Mouse (Mus musculus) cerebellum, adult 2 months (tissue): ENCODE results near the gene Myo18a. TPM values are rescaled to one million over a fixed set of nuclear protein-coding genes. Genes with fewer than 3 reads are reported as not detected.
A peak's percentile ranks its signal among the peaks of the same experiment; 100 is the strongest.

Experiments used
- DNase-seq, 2 experiments: peaks; one replicate each; pipeline ENCODE4 v3.0.0; 2021
- H3K27ac ChIP-seq: fragments of 200-500 bp; 2 replicates; pipeline ENCODE4 v1.5.1; 2012; ENCODE audit warnings: low read length, control low read depth, inconsistent platforms; ENCODE audit not compliant: insufficient read depth
- H3K27me3 ChIP-seq: fragments of 200-500 bp; 2 replicates; pipeline ENCODE4 v1.6.1; 2012; ENCODE audit warnings: inconsistent platforms, mild to moderate bottlenecking, low read length, moderate library complexity; ENCODE audit not compliant: control insufficient read depth, insufficient read depth
- H3K4me1 ChIP-seq: fragments of 200-500 bp; 2 replicates; pipeline ENCODE4 v1.6.1; 2011; ENCODE audit warnings: low read length; ENCODE audit not compliant: control insufficient read depth, insufficient read depth
- H3K4me3 ChIP-seq: fragments of 200-500 bp; replicated peaks from 2 replicates; pipeline ENCODE3; 2011; ENCODE audit warnings: mild to moderate bottlenecking, low read depth, low read length, control low read depth; ENCODE audit not compliant: insufficient read depth
- CTCF ChIP-seq: fragments of 200-500 bp; IDR thresholded peaks from 2 replicates; pipeline ENCODE4 v1.5.1; 2011; ENCODE audit warnings: low read depth, mild to moderate bottlenecking, control low read depth, low read length, moderate library complexity, borderline replicate concordance; ENCODE audit not compliant: insufficient read depth
- POLR2A ChIP-seq: fragments of 200-500 bp; IDR thresholded peaks from 2 replicates; pipeline ENCODE4 v1.6.1; 2011; ENCODE audit warnings: low read length, control low read depth, borderline replicate concordance; ENCODE audit not compliant: insufficient read depth
- WGBS: fragments of 180-500 bp; shearing (Covaris S2); methylation state at CpG from one replicate; pipeline ENCODE4 v1.1.7; 2018; 5-methylcytosine and 5-hydroxymethylcytosine counted together
- polyA plus RNA-seq: library from polyadenylated mRNA; depleted of rRNA; stranded (reverse); fragments of >200 nt; gene quantifications from 2 replicates; pipeline ENCODE4 v1.2.3, GENCODE M21; 2012

Myo18a gene
- polyA plus RNA-seq, 1 experiment = 62.1 TPM

GRCm38 (mm10) chr11:77848131-77848530, 85.1 kb downstream of the Myo18a start:
- Histone ChIP-seq H3K4me1 (peaks cover 38% of the 10 kb centered on the region), H3K4me3 (no peak overlapping the region), H3K27ac (no peak overlapping the region), H3K27me3 (no peaks in the 10 kb centered on the region)
- no peak for DNase-seq
- WGBS = 76% methylated on average over 5 of the region's 5 CpGs
- no peak for TF ChIP-seq CTCF
- no peak for TF ChIP-seq POLR2A

- DNase-seq = no peak
- TF ChIP-seq CTCF (no peak), POLR2A (no peak)
- Histone ChIP-seq H3K27ac (no peak overlapping the region), H3K4me1 (peaks cover 38% of the 10 kb centered on the region), H3K27me3 (no peaks in the 10 kb centered on the region), H3K4me3 (no peak overlapping the region)
- WGBS = 86% methylated on average over 7 of the region's 7 CpGs
Measured at GRCm38 (mm10) chr11:77849151-77849550, 86.1 kb downstream of the Myo18a start.

GRCm38 (mm10) chr11:77850401-77851244, 87.6 kb downstream of the Myo18a start:
- WGBS = 18% methylated on average over 24 of the region's 24 CpGs
- peaks cover 33% of the 10 kb centered on the region for H3K4me1 ChIP-seq
- peak overlapping the region; percentile 10 for H3K4me3 ChIP-seq
- peak; percentile 70 to 77 for DNase-seq
- no peaks in the 10 kb centered on the region for H3K27me3 ChIP-seq
- peak overlapping the region; percentile 26 for H3K27ac ChIP-seq
- TF ChIP-seq POLR2A = no peak
- TF ChIP-seq CTCF = 0 out of 2 replicates have a peak, but pooled peaks have one; percentile 4

- no peaks in the 10 kb centered on the region for H3K27me3 ChIP-seq
- TF ChIP-seq CTCF (no peak), POLR2A (no peak)
- H3K27ac ChIP-seq = no peak overlapping the region
- no peak for DNase-seq
- no peak overlapping the region for H3K4me3 ChIP-seq
- H3K4me1 ChIP-seq = peaks cover 30% of the 10 kb centered on the region
- WGBS = 59% methylated on average over 6 of the region's 6 CpGs
Measured at GRCm38 (mm10) chr11:77851483-77852010, 88.5 kb downstream of the Myo18a start.

GRCm38 (mm10) chr11:77852195-77852594, 89.1 kb downstream of the Myo18a start:
- no peak for DNase-seq
- Histone ChIP-seq H3K27ac (no peak overlapping the region), H3K27me3 (no peaks in the 10 kb centered on the region), H3K4me1 (peaks cover 30% of the 10 kb centered on the region), H3K4me3 (no peak overlapping the region)
- TF ChIP-seq POLR2A = no peak
- WGBS = 38% methylated on average over 3 of the region's 3 CpGs

- WGBS = 82% methylated on average over 17 of the region's 17 CpGs
- no peak for DNase-seq
- H3K27me3 ChIP-seq = no peaks in the 10 kb centered on the region
- peaks cover 32% of the 10 kb centered on the region for H3K4me1 ChIP-seq
- TF ChIP-seq CTCF = no peak
- no peak for TF ChIP-seq POLR2A
- no peak overlapping the region for H3K27ac ChIP-seq
- no peak overlapping the region for H3K4me3 ChIP-seq
Measured at GRCm38 (mm10) chr11:77852941-77853668, 90.1 kb downstream of the Myo18a start.

GRCm38 (mm10) chr11:77854641-77855040, 91.6 kb downstream of the Myo18a start:
- 40% methylated on average over 3 of the region's 3 CpGs for WGBS
- Histone ChIP-seq H3K4me1 (peaks cover 28% of the 10 kb centered on the region), H3K4me3 (no peak overlapping the region), H3K27me3 (no peaks in the 10 kb centered on the region), H3K27ac (no peak overlapping the region)
- TF ChIP-seq CTCF = no peak
- TF ChIP-seq POLR2A = no peak
- DNase-seq = no peak

- H3K4me1 ChIP-seq = peaks cover 22% of the 10 kb centered on the region
- H3K27ac ChIP-seq = no peak overlapping the region
- 63% methylated on average over 15 of the region's 15 CpGs for WGBS
Measured at GRCm38 (mm10) chr11:77855396-77855795, 92.3 kb downstream of the Myo18a start.

More at GRCm38 (mm10) chr11:77855396-77855795, 92.3 kb downstream of the Myo18a start:
- no peak for DNase-seq
- H3K4me3 ChIP-seq = no peak overlapping the region
- no peaks in the 10 kb centered on the region for H3K27me3 ChIP-seq
- no peak for TF ChIP-seq CTCF
- no peak for TF ChIP-seq POLR2A
